Mouse (Mus musculus) embryonic facial prominence, embryonic 13.5 days (tissue): Measurements from ENCODE around the gene Kcnj1. TPM values are rescaled to one million over a fixed set of nuclear protein-coding genes. Genes with fewer than 3 reads are reported as not detected.

Experiments used
- ATAC-seq: fragments of 200-750 bp; cut with Nextera tagmentation; 2 replicates; pipeline ENCODE4 v1.8.0; 2017; ENCODE audit warnings: low read depth; ENCODE audit not compliant: insufficient number of reproducible peaks, insufficient read depth, low FRiP score, low TSS enrichment
- H3K27ac ChIP-seq: fragments of 300-500 bp; sonication (generic); 2 replicates; pipeline ENCODE4 v1.5.1; 2015; ENCODE audit warnings: moderate library complexity, mild to moderate bottlenecking, inconsistent platforms
- H3K27me3 ChIP-seq: fragments of 300-500 bp; sonication (generic); 2 replicates; pipeline ENCODE4 v1.6.1; 2015; ENCODE audit warnings: mild to moderate bottlenecking, inconsistent platforms
- H3K36me3 ChIP-seq: fragments of 300-500 bp; sonication (generic); 2 replicates; pipeline ENCODE4 v1.6.1; 2015; ENCODE audit warnings: mild to moderate bottlenecking, inconsistent platforms
- H3K4me1 ChIP-seq: fragments of 300-500 bp; sonication (generic); 2 replicates; pipeline ENCODE4 v1.6.1; 2015; ENCODE audit warnings: inconsistent platforms
- H3K4me2 ChIP-seq: fragments of 300-500 bp; sonication (generic); 2 replicates; pipeline ENCODE4 v1.6.1; 2015; ENCODE audit warnings: moderate library complexity, mild to moderate bottlenecking, inconsistent platforms
- H3K4me3 ChIP-seq: fragments of 300-500 bp; sonication (generic); 2 replicates; pipeline ENCODE4 v1.5.1; 2015; ENCODE audit warnings: mild to moderate bottlenecking, inconsistent platforms
- H3K9ac ChIP-seq: fragments of 300-500 bp; sonication (generic); 2 replicates; pipeline ENCODE4 v1.6.1; 2015; ENCODE audit warnings: mild to moderate bottlenecking, inconsistent platforms
- H3K9me3 ChIP-seq: fragments of 300-500 bp; sonication (generic); 2 replicates; pipeline ENCODE4 v1.6.1; 2016; ENCODE audit warnings: inconsistent platforms
- WGBS: fragments of 180-500 bp; shearing (Covaris S2); methylation state at CpG from one replicate; pipeline ENCODE4 v1.1.7; 2015; ENCODE audit warnings: mixed read lengths; 5-methylcytosine and 5-hydroxymethylcytosine counted together
- polyA plus RNA-seq: library from polyadenylated mRNA; unstranded; fragments of >200 nt; fragmentation: Nextera tagmentation; extraction: Ambion mirVana; gene quantifications from 2 replicates; pipeline ENCODE4 v1.2.1, GENCODE M21; 2015

The Kcnj1 gene
- polyA plus RNA-seq = not detected in 2 replicates

- ATAC-seq = no peak
These were observed at the start of gene Kcnj1 for GRCm38 (mm10) chr9:32372202-32372601. Kcnj1 (plus strand) TSS chr9:32372493.

GRCm38 (mm10) chr9:32323610-32324009 is 48.7 kb upstream of the Kcnj1 start:
- WGBS = 68% methylated on average over 7 of the region's 7 CpGs

More at GRCm38 (mm10) chr9:32372202-32372601, at the start of gene Kcnj1:
- Histone ChIP-seq H3K36me3 (no peaks in the 10 kb centered on the region), H3K27me3 (no peaks in the 10 kb centered on the region), H3K9ac (no peak within 1 kb of the TSS), H3K27ac (no peak within 1 kb of the TSS), H3K4me1 (no peaks in the 10 kb centered on the region), H3K9me3 (no peaks in the 10 kb centered on the region), H3K4me2 (no peak within 1 kb of the TSS), H3K4me3 (no peak within 1 kb of the TSS)
- WGBS = 84% methylated on average over 6 of the region's 6 CpGs

GRCm38 (mm10) chr9:32328777-32329176 is 43.5 kb upstream of the Kcnj1 start:
- no peak for ATAC-seq

More at GRCm38 (mm10) chr9:32323610-32324009, 48.7 kb upstream of the Kcnj1 start:
- H3K9me3 ChIP-seq = no peaks in the 10 kb centered on the region
- no peak overlapping the region for H3K4me3 ChIP-seq
- no peaks in the 10 kb centered on the region for H3K27me3 ChIP-seq
- H3K9ac ChIP-seq = no peak overlapping the region
- no peaks in the 10 kb centered on the region for H3K36me3 ChIP-seq
- ATAC-seq = no peak
- H3K27ac ChIP-seq = no peak overlapping the region
- H3K4me1 ChIP-seq = no peaks in the 10 kb centered on the region
- no peak overlapping the region for H3K4me2 ChIP-seq

GRCm38 (mm10) chr9:32331162-32331561 is 41.1 kb upstream of the Kcnj1 start:
- no peak overlapping the region for H3K4me3 ChIP-seq
- 0 out of 2 replicates have a peak, but pooled peaks cover 4% of the 10 kb centered on the region for H3K4me1 ChIP-seq
- 0 out of 2 replicates have a peak, but pooled peaks cover 6% of the 10 kb centered on the region for H3K27me3 ChIP-seq
- H3K9me3 ChIP-seq = no peaks in the 10 kb centered on the region
- H3K27ac ChIP-seq = no peak overlapping the region
- WGBS = 75% methylated on average over 5 of the region's 5 CpGs
- H3K36me3 ChIP-seq = no peaks in the 10 kb centered on the region
- no peak for ATAC-seq
- no peak overlapping the region for H3K4me2 ChIP-seq
- H3K9ac ChIP-seq = no peak overlapping the region

More at GRCm38 (mm10) chr9:32328777-32329176, 43.5 kb upstream of the Kcnj1 start:
- no peak overlapping the region for H3K27ac ChIP-seq
- H3K4me1 ChIP-seq = no peaks in the 10 kb centered on the region
- no peak overlapping the region for H3K4me3 ChIP-seq
- H3K9me3 ChIP-seq = no peaks in the 10 kb centered on the region
- WGBS = 82% methylated on average over 4 of the region's 4 CpGs
- no peak overlapping the region for H3K9ac ChIP-seq
- H3K36me3 ChIP-seq = no peaks in the 10 kb centered on the region
- H3K27me3 ChIP-seq = 0 out of 2 replicates have a peak, but pooled peaks cover 6% of the 10 kb centered on the region
- H3K4me2 ChIP-seq = no peak overlapping the region

- peaks cover 14% of the 10 kb centered on the region for H3K27me3 ChIP-seq
- ATAC-seq = no peak
These were observed 36.7 kb upstream of the Kcnj1 start for GRCm38 (mm10) chr9:32335389-32336150.

GRCm38 (mm10) chr9:32340831-32341230 is 31.5 kb upstream of the Kcnj1 start:
- peaks cover 61% of the 10 kb centered on the region for H3K27me3 ChIP-seq
- no peak for ATAC-seq

More at GRCm38 (mm10) chr9:32335389-32336150, 36.7 kb upstream of the Kcnj1 start:
- no peaks in the 10 kb centered on the region for H3K36me3 ChIP-seq
- 54% methylated on average over 13 of the region's 13 CpGs for WGBS
- no peak overlapping the region for H3K4me3 ChIP-seq
- no peak overlapping the region for H3K4me2 ChIP-seq
- no peak overlapping the region for H3K9ac ChIP-seq
- H3K4me1 ChIP-seq = 0 out of 2 replicates have a peak, but pooled peaks cover 4% of the 10 kb centered on the region
- H3K27ac ChIP-seq = no peak overlapping the region
- no peaks in the 10 kb centered on the region for H3K9me3 ChIP-seq

GRCm38 (mm10) chr9:32342929-32343328 is 29.4 kb upstream of the Kcnj1 start:
- ATAC-seq = no peak
- Histone ChIP-seq H3K9me3 (no peaks in the 10 kb centered on the region), H3K27me3 (peaks cover 68% of the 10 kb centered on the region), H3K4me2 (no peak overlapping the region), H3K4me1 (peaks cover 12% of the 10 kb centered on the region), H3K36me3 (no peaks in the 10 kb centered on the region), H3K4me3 (no peak overlapping the region), H3K9ac (no peak overlapping the region), H3K27ac (no peak overlapping the region)
- 19% methylated on average over 8 of the region's 8 CpGs for WGBS

More at GRCm38 (mm10) chr9:32340831-32341230, 31.5 kb upstream of the Kcnj1 start:
- H3K4me2 ChIP-seq = no peak overlapping the region
- no peaks in the 10 kb centered on the region for H3K36me3 ChIP-seq
- H3K9ac ChIP-seq = no peak overlapping the region
- WGBS = 62% methylated on average over 5 of the region's 5 CpGs
- H3K9me3 ChIP-seq = no peaks in the 10 kb centered on the region
- peaks cover 12% of the 10 kb centered on the region for H3K4me1 ChIP-seq
- no peak overlapping the region for H3K27ac ChIP-seq
- H3K4me3 ChIP-seq = no peak overlapping the region

GRCm38 (mm10) chr9:32344051-32344450 is 28.2 kb upstream of the Kcnj1 start, which contains the start of gene Kcnj5:
Kcnj5 (minus strand) TSS chr9:32344350.
- H3K4me3 ChIP-seq = peak within 1 kb of the TSS; percentile 33
- peaks cover 70% of the 10 kb centered on the region for H3K27me3 ChIP-seq
- WGBS = 0% methylated on average over 19 of the region's 20 CpGs
- no peak within 1 kb of the TSS for H3K27ac ChIP-seq
- H3K4me2 ChIP-seq = peak within 1 kb of the TSS; percentile 58
- H3K36me3 ChIP-seq = no peaks in the 10 kb centered on the region
- no peaks in the 10 kb centered on the region for H3K9me3 ChIP-seq
- no peak for ATAC-seq
- peaks cover 12% of the 10 kb centered on the region for H3K4me1 ChIP-seq
- H3K9ac ChIP-seq = peak within 1 kb of the TSS; percentile 44; the same call in 1 of the 2 replicates

GRCm38 (mm10) chr9:32344489-32344888 is 27.8 kb upstream of the Kcnj1 start:
- ATAC-seq = no peak
- 2% methylated on average over 21 of the region's 21 CpGs for WGBS
- peak overlapping the region; percentile 33 for H3K4me3 ChIP-seq
- H3K9me3 ChIP-seq = no peaks in the 10 kb centered on the region
- H3K4me2 ChIP-seq = peak overlapping the region; percentile 58
- H3K27me3 ChIP-seq = peaks cover 70% of the 10 kb centered on the region
- H3K27ac ChIP-seq = no peak overlapping the region
- no peaks in the 10 kb centered on the region for H3K36me3 ChIP-seq
- peak overlapping the region; percentile 44; the same call in 1 of the 2 replicates for H3K9ac ChIP-seq
- peaks cover 12% of the 10 kb centered on the region for H3K4me1 ChIP-seq

GRCm38 (mm10) chr9:32348096-32348495 is 24.2 kb upstream of the Kcnj1 start:
- no peaks in the 10 kb centered on the region for H3K9me3 ChIP-seq
- peaks cover 15% of the 10 kb centered on the region for H3K4me1 ChIP-seq
- no peak overlapping the region for H3K27ac ChIP-seq
- H3K27me3 ChIP-seq = peaks cover 53% of the 10 kb centered on the region
- H3K4me3 ChIP-seq = no peak overlapping the region
- no peak for ATAC-seq
- WGBS = 54% methylated on average over 8 of the region's 8 CpGs
- H3K36me3 ChIP-seq = no peaks in the 10 kb centered on the region
- no peak overlapping the region for H3K9ac ChIP-seq
- no peak overlapping the region for H3K4me2 ChIP-seq

GRCm38 (mm10) chr9:32349344-32349743 is 22.9 kb upstream of the Kcnj1 start:
- Histone ChIP-seq H3K27ac (no peak overlapping the region), H3K27me3 (peaks cover 40% of the 10 kb centered on the region), H3K9me3 (no peaks in the 10 kb centered on the region), H3K36me3 (no peaks in the 10 kb centered on the region), H3K4me2 (no peak overlapping the region), H3K9ac (no peak overlapping the region), H3K4me3 (no peak overlapping the region), H3K4me1 (peaks cover 8% of the 10 kb centered on the region)
- 85% methylated on average over 10 of the region's 10 CpGs for WGBS
- ATAC-seq = no peak

GRCm38 (mm10) chr9:32350332-32350731 is 22.0 kb upstream of the Kcnj1 start:
- no peaks in the 10 kb centered on the region for H3K36me3 ChIP-seq
- no peak overlapping the region for H3K4me2 ChIP-seq
- peaks cover 30% of the 10 kb centered on the region for H3K27me3 ChIP-seq
- H3K4me3 ChIP-seq = no peak overlapping the region
- peaks cover 3% of the 10 kb centered on the region; the same call in 1 of the 2 replicates for H3K4me1 ChIP-seq
- no peak overlapping the region for H3K9ac ChIP-seq
- no peak for ATAC-seq
- H3K9me3 ChIP-seq = no peaks in the 10 kb centered on the region
- whole genome bisulfite sequencing = 4% methylated on average over 6 of the region's 6 CpGs
- H3K27ac ChIP-seq = no peak overlapping the region
